ENCODE assay signal across 9 mouse cellular contexts in genomic region chr7:129918240-129919200, GRCm38 (mm10).
A peak's percentile ranks its signal among the peaks of the same experiment; 100 is the strongest.
DNase-seq lines count a peak whose midpoint lies in the region; ATAC-seq lines count a peak whose summit lies in the region.
"Had no signal": no experiment of that assay in that cellular context is flagged by ENCODE, and none has a peak within 500 bp of the region (broad histone marks: within the 10 kb centered on the region; RNA-seq: fewer than 3 reads in every experiment).

No protein-coding gene starts in this region.

- no peaks in the 10 kb centered on the region for H3K36me3 ChIP-seq in forebrain, embryonic 14.5 days (ENCODE audit: control insufficient read depth, insufficient read depth, low read length)
- H3K36me3 ChIP-seq: embryonic facial prominence, embryonic 12.5 days; liver, embryonic 15.5 days had no signal

- 61% methylated on average over 18 of the region's 18 CpGs for WGBS in forebrain, embryonic 14.5 days

- no peak overlapping the region for H3K4me3 ChIP-seq in forebrain, embryonic 14.5 days (ENCODE audit: low read depth, low read length)
- H3K4me3 ChIP-seq: embryonic facial prominence, embryonic 12.5 days; liver, embryonic 15.5 days had no signal

- no peak overlapping the region for H3K4me2 ChIP-seq in forebrain, embryonic 14.5 days (ENCODE audit: low read length)
- H3K4me2 ChIP-seq: embryonic facial prominence, embryonic 12.5 days; liver, embryonic 15.5 days had no signal

- DNase-seq in lung, postnatal 10 days: peak; percentile 29
- no peak for DNase-seq in lung, postnatal 25 days (ENCODE audit: low spot score)
- DNase-seq in cerebellum, adult 18-20 months: peak; percentile 54 to 56
- peak; percentile 81 for DNase-seq in forebrain, embryonic 14.5 days (ENCODE audit: low spot score)
- DNase-seq in retina, embryonic 14.5 days (ENCODE audit: low spot score): peak; percentile 75
- no peak for DNase-seq in heart, adult 11 months

- H3K27me3 ChIP-seq in forebrain, embryonic 14.5 days (replicated peaks; ENCODE audit: control insufficient read depth, insufficient read depth, low read length): no peaks in the 10 kb centered on the region
- H3K27me3 ChIP-seq: embryonic facial prominence, embryonic 12.5 days; liver, embryonic 15.5 days had no signal

- no peak overlapping the region for H3K27ac ChIP-seq in forebrain, embryonic 14.5 days (ENCODE audit: low read depth, low read length)
- H3K27ac ChIP-seq: embryonic facial prominence, embryonic 12.5 days; liver, embryonic 15.5 days had no signal

- peaks cover 14% of the 10 kb centered on the region for H3K4me1 ChIP-seq in forebrain, embryonic 14.5 days (ENCODE audit: control insufficient read depth, insufficient read depth, low read length)
- H3K4me1 ChIP-seq: liver, embryonic 15.5 days had no signal

- no peaks in the 10 kb centered on the region for H3K9me3 ChIP-seq in forebrain, embryonic 14.5 days (replicated peaks; ENCODE audit: control insufficient read depth, low read length)
- H3K9me3 ChIP-seq: embryonic facial prominence, embryonic 12.5 days; liver, embryonic 15.5 days had no signal

- H3K9ac ChIP-seq in forebrain, embryonic 14.5 days (ENCODE audit: low read length): no peak overlapping the region
- H3K9ac ChIP-seq: embryonic facial prominence, embryonic 12.5 days; liver, embryonic 15.5 days had no signal

- ATAC-seq in forebrain, embryonic 14.5 days: peak; percentile 77
- no peak for ATAC-seq in megakaryocyte, adult 5-6 weeks (ENCODE audit: poor library complexity, severe bottlenecking)

Comparison
In these comparisons a context has a peak if more than half of its experiments do, and no peak if none do; other contexts are left out.
1. DNase-seq: peak in lung, postnatal 10 days (single experiment), cerebellum, adult 18-20 months (2 of 2), forebrain, embryonic 14.5 days (single experiment) and retina, embryonic 14.5 days (single experiment); none in lung, postnatal 25 days (single experiment) and heart, adult 11 months (single experiment).